Mouse (Mus musculus) olfactory bulb, adult 2 months (tissue): ENCODE results near the gene Kalrn.

Experiments
- CTCF ChIP-seq: fragments of 200-500 bp; IDR thresholded peaks from 2 replicates; pipeline ENCODE4 v1.5.1; 2012; ENCODE audit warnings: low read depth, mild to moderate bottlenecking, low read length, moderate library complexity; ENCODE audit not compliant: insufficient read depth
- POLR2A ChIP-seq: fragments of 200-500 bp; IDR thresholded peaks from 2 replicates; pipeline ENCODE4 v1.6.1; 2012; ENCODE audit warnings: mild to moderate bottlenecking, low read depth, low read length, moderate library complexity; ENCODE audit not compliant: insufficient read depth

DNA sequence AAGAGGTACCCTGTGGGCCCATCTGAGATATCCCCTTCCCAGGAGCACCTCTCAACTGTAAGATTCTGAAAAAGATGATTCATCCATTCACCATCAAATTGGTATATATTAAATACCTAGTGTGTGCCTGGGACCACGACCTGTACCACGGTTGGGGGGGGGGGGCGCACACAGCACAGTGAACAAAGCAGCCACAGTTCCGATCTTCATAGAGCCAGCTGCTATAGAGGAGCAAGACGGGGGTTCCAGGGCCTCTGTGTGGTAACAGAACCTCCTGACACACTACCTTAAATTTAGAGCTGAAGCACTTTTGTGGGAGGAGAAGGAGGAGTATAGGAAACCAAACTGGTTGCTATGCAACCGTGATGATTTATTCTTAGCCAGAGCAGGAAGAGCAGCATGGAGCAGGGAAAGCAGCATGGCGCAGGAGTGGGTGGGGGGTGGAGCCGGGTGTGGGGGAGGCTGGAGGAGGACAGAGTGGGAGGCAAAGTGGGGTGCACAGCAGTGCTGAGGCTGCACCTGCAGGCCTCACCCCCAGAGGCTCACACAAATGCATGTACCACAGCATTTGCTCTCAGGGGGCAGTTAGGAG lies 104.0 kb downstream of the Kalrn start:
- TF ChIP-seq CTCF (no peak), POLR2A (no peak)
